Mouse (Mus musculus): ENCODE data around the gene 4930512M02Rik. TPM values are rescaled to one million over a fixed set of nuclear protein-coding genes. Genes with fewer than 3 reads are reported as not detected.

4930512M02Rik gene
- polyA plus RNA-seq, 1 experiment from 2014 or later = not detected

- H3K27me3 ChIP-seq (ENCODE audit: control insufficient read depth, insufficient read depth, low read length) = no peaks in the 10 kb centered on the region
- no peak overlapping the region for H3K4me2 ChIP-seq (ENCODE audit: low read depth, low read length)
- H3K27ac ChIP-seq (ENCODE audit: low read depth, low read length) = no peak overlapping the region
- no peaks in the 10 kb centered on the region for H3K4me1 ChIP-seq (ENCODE audit: control insufficient read depth, insufficient read depth, low read length)
- no peak for ATAC-seq (ENCODE audit: low read depth)
- no peak overlapping the region for H3K4me3 ChIP-seq (ENCODE audit: low read depth, low read length)
- H3K9ac ChIP-seq (replicated peaks; ENCODE audit: low read depth, low read length) = no peak overlapping the region
- H3K36me3 ChIP-seq (ENCODE audit: control insufficient read depth, insufficient read depth, low read length) = no peaks in the 10 kb centered on the region
- no peaks in the 10 kb centered on the region for H3K9me3 ChIP-seq (ENCODE audit: control insufficient read depth, low read length)
Observed at GRCm38 (mm10) chr11:11570747-11571146, 56.9 kb downstream of the 4930512M02Rik start.

GRCm38 (mm10) chr11:11569466-11570132 lies 58.0 kb downstream of the 4930512M02Rik start:
- H3K4me2 ChIP-seq (ENCODE audit: low read depth, low read length) = no peak overlapping the region
- H3K4me3 ChIP-seq (ENCODE audit: low read depth, low read length) = no peak overlapping the region
- H3K36me3 ChIP-seq (ENCODE audit: control insufficient read depth, insufficient read depth, low read length) = no peaks in the 10 kb centered on the region
- no peaks in the 10 kb centered on the region for H3K27me3 ChIP-seq (ENCODE audit: control insufficient read depth, insufficient read depth, low read length)
- no peak for ATAC-seq (ENCODE audit: low read depth)
- no peaks in the 10 kb centered on the region for H3K9me3 ChIP-seq (ENCODE audit: control insufficient read depth, low read length)
- WGBS = 63% methylated on average over 4 of the region's 4 CpGs
- no peaks in the 10 kb centered on the region for H3K4me1 ChIP-seq (ENCODE audit: control insufficient read depth, insufficient read depth, low read length)
- H3K27ac ChIP-seq (ENCODE audit: low read depth, low read length) = no peak overlapping the region
- H3K9ac ChIP-seq (replicated peaks; ENCODE audit: low read depth, low read length) = no peak overlapping the region

- ATAC-seq (ENCODE audit: low read depth) = no peak
- Histone ChIP-seq H3K4me2 (ENCODE audit: low read depth, low read length) (no peak overlapping the region), H3K27ac (ENCODE audit: low read depth, low read length) (no peak overlapping the region), H3K36me3 (ENCODE audit: control insufficient read depth, insufficient read depth, low read length) (no peaks in the 10 kb centered on the region), H3K9me3 (ENCODE audit: control insufficient read depth, low read length) (no peaks in the 10 kb centered on the region), H3K9ac (replicated peaks; ENCODE audit: low read depth, low read length) (no peak overlapping the region), H3K4me1 (ENCODE audit: control insufficient read depth, insufficient read depth, low read length) (no peaks in the 10 kb centered on the region), H3K4me3 (ENCODE audit: low read depth, low read length) (no peak overlapping the region), H3K27me3 (ENCODE audit: control insufficient read depth, insufficient read depth, low read length) (no peaks in the 10 kb centered on the region)
- WGBS = 89% methylated on average over 2 of the region's 2 CpGs
Observed at GRCm38 (mm10) chr11:11568033-11568432, 59.6 kb downstream of the 4930512M02Rik start.

- no peak for ATAC-seq (ENCODE audit: low read depth)
- H3K9me3 ChIP-seq (ENCODE audit: control insufficient read depth, low read length) = no peaks in the 10 kb centered on the region
- no peak overlapping the region for H3K4me3 ChIP-seq (ENCODE audit: low read depth, low read length)
- 84% methylated on average over 6 of the region's 6 CpGs for WGBS
- no peaks in the 10 kb centered on the region for H3K36me3 ChIP-seq (ENCODE audit: control insufficient read depth, insufficient read depth, low read length)
- no peaks in the 10 kb centered on the region for H3K4me1 ChIP-seq (ENCODE audit: control insufficient read depth, insufficient read depth, low read length)
- H3K4me2 ChIP-seq (ENCODE audit: low read depth, low read length) = no peak overlapping the region
- H3K9ac ChIP-seq (replicated peaks; ENCODE audit: low read depth, low read length) = no peak overlapping the region
- no peak overlapping the region for H3K27ac ChIP-seq (ENCODE audit: low read depth, low read length)
- no peaks in the 10 kb centered on the region for H3K27me3 ChIP-seq (ENCODE audit: control insufficient read depth, insufficient read depth, low read length)
Observed at GRCm38 (mm10) chr11:11565146-11565820, 62.4 kb downstream of the 4930512M02Rik start.

- H3K9ac ChIP-seq (replicated peaks; ENCODE audit: low read depth, low read length) = no peak overlapping the region
- no peaks in the 10 kb centered on the region for H3K27me3 ChIP-seq (ENCODE audit: control insufficient read depth, insufficient read depth, low read length)
- H3K4me1 ChIP-seq (ENCODE audit: control insufficient read depth, insufficient read depth, low read length) = no peaks in the 10 kb centered on the region
- no peak overlapping the region for H3K4me2 ChIP-seq (ENCODE audit: low read depth, low read length)
- no peak for ATAC-seq (ENCODE audit: low read depth)
- H3K4me3 ChIP-seq (ENCODE audit: low read depth, low read length) = no peak overlapping the region
- H3K9me3 ChIP-seq (ENCODE audit: control insufficient read depth, low read length) = no peaks in the 10 kb centered on the region
- WGBS = 84% methylated on average over 7 of the region's 7 CpGs
- H3K36me3 ChIP-seq (ENCODE audit: control insufficient read depth, insufficient read depth, low read length) = no peaks in the 10 kb centered on the region
- no peak overlapping the region for H3K27ac ChIP-seq (ENCODE audit: low read depth, low read length)
Observed at GRCm38 (mm10) chr11:11564266-11565044, 63.2 kb downstream of the 4930512M02Rik start.

- Histone ChIP-seq H3K4me2 (ENCODE audit: low read depth, low read length) (no peak overlapping the region), H3K9me3 (ENCODE audit: control insufficient read depth, low read length) (no peaks in the 10 kb centered on the region), H3K27me3 (ENCODE audit: control insufficient read depth, insufficient read depth, low read length) (no peaks in the 10 kb centered on the region), H3K9ac (replicated peaks; ENCODE audit: low read depth, low read length) (no peak overlapping the region), H3K4me3 (ENCODE audit: low read depth, low read length) (no peak overlapping the region), H3K27ac (ENCODE audit: low read depth, low read length) (no peak overlapping the region), H3K36me3 (ENCODE audit: control insufficient read depth, insufficient read depth, low read length) (no peaks in the 10 kb centered on the region), H3K4me1 (ENCODE audit: control insufficient read depth, insufficient read depth, low read length) (no peaks in the 10 kb centered on the region)
- WGBS = 94% methylated on average over 6 of the region's 6 CpGs
- ATAC-seq (ENCODE audit: low read depth) = no peak
Observed at GRCm38 (mm10) chr11:11561118-11561517, 66.5 kb downstream of the 4930512M02Rik start.

GRCm38 (mm10) chr11:11559099-11559686 lies 68.4 kb downstream of the 4930512M02Rik start:
- no peak for ATAC-seq (ENCODE audit: low read depth)
- Histone ChIP-seq H3K4me2 (ENCODE audit: low read depth, low read length) (no peak overlapping the region), H3K9ac (replicated peaks; ENCODE audit: low read depth, low read length) (no peak overlapping the region), H3K27ac (ENCODE audit: low read depth, low read length) (no peak overlapping the region), H3K27me3 (ENCODE audit: control insufficient read depth, insufficient read depth, low read length) (no peaks in the 10 kb centered on the region), H3K4me3 (ENCODE audit: low read depth, low read length) (no peak overlapping the region), H3K4me1 (ENCODE audit: control insufficient read depth, insufficient read depth, low read length) (no peaks in the 10 kb centered on the region), H3K9me3 (ENCODE audit: control insufficient read depth, low read length) (no peaks in the 10 kb centered on the region), H3K36me3 (ENCODE audit: control insufficient read depth, insufficient read depth, low read length) (no peaks in the 10 kb centered on the region)
- 91% methylated on average over 7 of the region's 7 CpGs for WGBS

- Histone ChIP-seq H3K9ac (replicated peaks; ENCODE audit: low read depth, low read length) (no peak overlapping the region), H3K36me3 (ENCODE audit: control insufficient read depth, insufficient read depth, low read length) (no peaks in the 10 kb centered on the region), H3K27ac (ENCODE audit: low read depth, low read length) (no peak overlapping the region), H3K4me1 (ENCODE audit: control insufficient read depth, insufficient read depth, low read length) (no peaks in the 10 kb centered on the region), H3K27me3 (ENCODE audit: control insufficient read depth, insufficient read depth, low read length) (no peaks in the 10 kb centered on the region), H3K4me2 (ENCODE audit: low read depth, low read length) (no peak overlapping the region), H3K9me3 (ENCODE audit: control insufficient read depth, low read length) (no peaks in the 10 kb centered on the region), H3K4me3 (ENCODE audit: low read depth, low read length) (no peak overlapping the region)
- no peak for ATAC-seq (ENCODE audit: low read depth)
- 93% methylated on average over 3 of the region's 3 CpGs for WGBS
Observed at GRCm38 (mm10) chr11:11558662-11559061, 69.0 kb downstream of the 4930512M02Rik start.
